Mouse (Mus musculus) adrenal gland, postnatal 4 days (tissue): ENCODE results near the gene Btnl9. TPM values are rescaled to one million over a fixed set of nuclear protein-coding genes. Genes with fewer than 3 reads are reported as not detected.
"Not testable (repeated sequence)": the region's sequence is repeated elsewhere in the genome, so short reads cannot be mapped to it uniquely, and the experiment has no call there.

Source experiments
- DNase-seq, 2 experiments: peaks; one replicate each; pipeline ENCODE4 v3.0.0; 2021 to 2022; ENCODE audit warnings: low spot score in 2 of 2, mixed read lengths in 2 of 2
- long read RNA-seq, 2 experiments: library from polyadenylated mRNA; stranded (forward); transcript quantifications; one replicate each; pipeline ENCODE4 v2.0.0; 2021
- total RNA-seq, 2 experiments: library from RNA; stranded (reverse); gene quantifications; 2 replicates each; pipeline ENCODE4 v1.2.3; 2021

Gene Btnl9
- total RNA-seq, result 10 to 100 TPM; 15.6 to 16.7 TPM
- long read RNA-seq, experiment 1, full-length matches to known transcripts, result 2 of 4 reads
- long read RNA-seq, experiment 1, partial matches to known transcripts, result 1 of 4 reads
- long read RNA-seq, experiment 1, other reads (novel, unspliced or antisense), result 1 of 4 reads
- long read RNA-seq, experiment 2, full-length matches to known transcripts, result 3 of 10 reads
- long read RNA-seq, experiment 2, partial matches to known transcripts, result 1 of 10 reads
- long read RNA-seq, experiment 2, other reads (novel, unspliced or antisense), result 6 of 10 reads

DNA sequence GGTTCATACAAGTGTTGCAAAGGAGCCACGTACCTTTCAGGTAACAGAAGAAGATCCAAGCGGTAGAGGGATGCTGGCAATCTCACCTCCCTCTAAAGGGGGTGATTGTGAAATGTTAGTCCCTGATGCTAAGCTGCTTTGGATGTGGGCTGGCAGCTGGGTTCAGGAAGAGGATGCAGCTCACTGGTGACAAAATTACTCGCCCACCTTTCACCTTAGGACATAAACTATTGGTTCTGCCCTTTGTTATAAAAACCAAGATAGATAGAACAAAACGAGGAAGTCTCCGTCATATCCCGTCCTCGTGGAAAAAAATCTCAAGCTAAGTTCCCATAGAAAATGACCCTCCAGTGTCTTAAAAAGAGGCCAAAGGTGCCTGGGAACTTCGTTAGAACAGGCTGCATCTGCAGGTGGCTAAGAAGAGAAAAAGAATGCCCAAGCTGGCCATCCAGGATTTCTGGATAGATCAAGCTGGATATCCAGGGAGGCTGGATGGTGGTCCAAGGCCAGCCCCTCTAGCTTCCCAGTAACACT is at the start of gene Btnl9:
Btnl9 (minus strand) TSS at position 205 of the 534 bp plus-strand sequence.
- no peak for DNase-seq

DNA sequence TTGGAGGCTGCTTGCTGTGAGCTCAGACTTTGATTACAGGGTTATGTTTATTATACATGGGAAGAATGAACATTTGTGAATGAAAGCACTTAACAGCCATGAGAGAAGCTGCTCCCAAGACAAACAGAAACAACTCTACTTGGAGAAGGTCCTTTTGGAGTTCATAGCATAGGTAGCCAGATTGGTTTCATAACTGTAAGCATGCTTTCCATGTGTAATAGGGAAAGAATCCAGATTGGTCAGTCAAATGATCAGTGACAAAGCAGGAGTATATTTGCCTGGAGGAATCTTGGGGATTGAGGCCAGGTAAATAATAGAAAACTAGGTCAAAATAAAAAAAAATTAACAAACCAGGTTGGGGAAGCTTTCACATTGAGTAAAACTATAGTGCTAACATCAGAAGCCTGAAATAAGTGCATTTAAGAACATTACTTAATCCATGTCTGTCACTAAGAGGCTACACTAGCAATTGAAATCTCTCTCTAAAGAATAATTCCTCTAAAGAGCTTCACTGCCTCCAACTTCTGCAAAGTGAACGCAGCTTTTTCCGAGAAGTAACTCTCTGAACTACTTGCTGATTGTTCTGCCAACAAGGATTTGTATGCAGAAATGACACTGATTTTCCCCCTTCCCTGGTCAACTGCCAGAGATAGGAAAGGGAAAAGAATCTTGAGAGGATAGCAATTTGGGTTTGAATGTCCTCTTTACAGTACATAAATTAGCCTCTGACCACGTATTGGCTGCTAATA is 48.7 kb upstream of the Btnl9 start:
- no peak for DNase-seq

DNA sequence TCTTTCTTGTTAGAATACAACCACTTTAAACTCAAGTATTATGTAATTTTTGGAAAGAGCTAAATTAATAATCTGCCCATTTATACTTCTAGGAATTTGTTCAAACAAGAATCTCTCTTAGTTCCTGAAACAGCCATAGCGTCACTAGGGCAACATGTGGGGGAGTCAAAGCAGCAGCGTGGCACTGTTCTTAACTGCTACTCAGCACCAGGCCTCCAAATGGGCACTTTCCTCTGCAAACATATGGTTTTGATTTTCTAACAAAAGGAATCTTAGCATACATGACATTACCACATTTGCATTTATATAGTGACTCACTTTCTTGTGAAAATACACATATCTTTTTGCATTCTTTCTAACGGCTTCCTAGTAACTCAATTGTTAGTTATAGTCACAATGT is 45.8 kb upstream of the Btnl9 start:
- no peak for DNase-seq

DNA sequence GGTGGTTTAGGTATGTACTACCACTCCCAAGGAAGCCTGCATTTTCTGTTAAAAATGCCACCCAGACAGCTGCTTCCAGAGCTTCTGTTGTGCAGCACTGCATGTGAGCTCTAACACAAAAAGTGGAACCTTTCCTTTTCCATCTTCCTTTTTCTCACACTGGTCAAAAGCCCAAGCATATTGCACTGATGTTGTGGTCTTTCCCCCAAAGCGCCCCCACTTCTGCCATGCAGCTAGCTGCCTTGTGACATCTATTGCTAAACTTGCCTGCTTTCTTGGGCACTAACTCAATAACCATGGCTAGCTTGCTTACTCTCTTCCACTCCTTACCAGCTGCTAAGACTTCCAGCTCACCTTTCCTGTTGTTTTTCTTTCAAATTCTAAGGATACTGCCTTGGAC is 37.5 kb upstream of the Btnl9 start:
- DNase-seq, result no peak

- no peak for DNase-seq
Observed at GRCm38 (mm10) chr11:49219271-49219670, 32.3 kb upstream of the Btnl9 start.

- DNase-seq, result no peak
Observed at GRCm38 (mm10) chr11:49213505-49213904, 26.5 kb upstream of the Btnl9 start.

GRCm38 (mm10) chr11:49212577-49212976 is 25.6 kb upstream of the Btnl9 start:
- DNase-seq, result no peak

GRCm38 (mm10) chr11:49207495-49207894 is 20.5 kb upstream of the Btnl9 start:
- DNase-seq, result no peak

GRCm38 (mm10) chr11:49205080-49205590 is 18.2 kb upstream of the Btnl9 start:
- no peak for DNase-seq

GRCm38 (mm10) chr11:49203771-49204497 is 17.0 kb upstream of the Btnl9 start:
- DNase-seq, result no peak

DNA sequence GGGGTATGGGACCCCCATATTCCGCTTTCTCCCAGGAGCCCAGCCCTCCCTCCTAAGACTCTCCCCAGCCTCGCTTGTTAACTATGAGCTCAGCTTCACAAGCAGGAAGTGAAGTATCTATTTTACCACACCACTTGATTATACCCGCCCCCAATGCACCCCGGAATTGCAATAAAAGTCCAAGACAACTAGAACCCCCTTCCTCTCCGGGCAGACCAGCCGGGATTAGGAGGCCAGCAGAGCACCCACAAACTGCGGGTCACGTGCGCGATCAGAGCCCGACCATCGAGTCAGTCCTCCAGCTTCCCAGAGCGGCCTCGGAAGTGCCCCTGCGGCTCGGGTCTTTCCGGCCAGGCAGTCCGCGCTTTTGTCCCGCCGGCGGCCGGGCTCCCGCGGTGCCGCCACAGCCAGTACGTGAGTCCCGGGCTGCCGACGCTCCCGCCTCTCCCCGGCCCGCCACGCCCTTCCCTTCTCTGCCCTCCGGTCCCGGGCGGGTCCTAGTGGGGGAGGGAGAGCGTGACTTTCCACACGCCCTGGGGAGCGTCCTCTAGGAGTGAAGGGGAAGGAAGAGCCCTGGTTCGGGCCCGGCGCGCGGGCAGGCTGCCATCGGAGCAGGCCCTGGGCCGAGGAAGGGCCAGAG is 16.3 kb upstream of the Btnl9 start, which contains the start of gene Zfp62:
Zfp62 (plus strand) TSS at position 164 of the 640 bp plus-strand sequence.
- peak; percentile 88 to 89 for DNase-seq

GRCm38 (mm10) chr11:49202523-49203061 is 15.6 kb upstream of the Btnl9 start:
- DNase-seq, result peak in 1 of 2 experiments; percentile 7

DNA sequence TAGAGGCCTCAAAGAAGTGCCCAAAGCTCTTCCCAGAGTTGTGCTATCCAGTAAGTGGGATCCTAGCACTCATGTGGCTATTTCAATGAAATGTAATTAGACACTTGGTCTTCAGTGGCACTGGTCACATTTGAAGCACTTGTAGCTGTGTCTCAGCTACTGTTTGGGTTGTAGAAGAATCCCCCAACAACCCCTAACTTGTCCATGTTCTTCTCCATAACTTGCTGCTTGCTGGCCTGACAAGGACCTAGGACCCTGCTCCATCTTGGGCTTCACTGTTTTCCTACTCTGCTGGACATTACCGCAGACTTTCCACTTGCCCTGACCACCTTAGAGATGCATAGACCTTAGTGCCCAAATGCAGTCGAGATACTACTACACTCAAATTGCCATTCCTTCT is 15.1 kb upstream of the Btnl9 start:
- DNase-seq, result no peak

- no peak for DNase-seq
Observed at GRCm38 (mm10) chr11:49201142-49201541, 14.2 kb upstream of the Btnl9 start.

DNA sequence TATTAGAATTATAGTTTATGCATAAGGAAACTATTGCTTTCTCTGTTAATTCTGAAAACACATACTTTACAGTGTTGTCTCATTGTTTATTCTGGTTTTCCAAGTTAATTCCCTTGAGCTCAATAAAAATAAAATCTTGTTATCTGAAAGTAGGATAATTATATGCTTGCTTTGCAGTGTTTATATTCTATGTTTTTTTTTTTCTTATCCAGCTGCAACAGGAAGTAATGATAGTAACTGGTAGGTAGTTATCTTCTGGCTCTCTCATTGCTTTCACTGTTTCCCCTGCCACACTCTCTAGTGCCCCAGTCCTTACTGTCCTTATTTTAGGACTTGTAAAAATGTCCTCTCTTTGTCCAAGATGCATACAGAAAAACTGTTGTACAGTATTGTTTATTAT is 13.7 kb upstream of the Btnl9 start:
- DNase-seq, result no peak

DNA sequence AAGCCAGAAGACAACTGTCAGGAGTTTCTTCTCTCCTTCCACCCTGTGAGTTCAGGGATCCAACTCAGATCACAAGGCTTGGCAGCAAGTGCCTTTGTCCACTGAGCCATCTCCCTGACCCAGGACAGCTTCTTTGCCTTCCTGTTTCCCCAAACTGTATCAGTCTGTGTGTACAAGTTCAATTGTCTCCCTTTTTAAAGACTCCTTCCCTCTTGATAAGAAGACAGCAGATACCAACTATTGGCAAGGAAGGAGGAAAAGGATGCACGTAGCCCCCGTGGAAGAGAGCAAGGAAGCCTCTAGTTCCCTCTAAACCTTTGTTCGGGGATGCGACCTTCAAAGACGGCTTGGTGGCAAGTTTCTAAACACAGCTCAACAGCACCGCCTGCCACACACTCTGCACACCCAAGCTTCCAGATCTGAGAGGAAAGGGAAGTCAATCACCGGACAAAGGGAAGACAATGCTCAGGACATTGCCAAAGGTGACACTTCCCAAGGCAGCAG is 8.9 kb upstream of the Btnl9 start:
- DNase-seq, result no peak

- not testable (repeated sequence) for DNase-seq
Observed at GRCm38 (mm10) chr11:49194771-49195170, 7.8 kb upstream of the Btnl9 start.

- DNase-seq, result no peak
Observed at GRCm38 (mm10) chr11:49191083-49191482, 4.1 kb upstream of the Btnl9 start.

- DNase-seq, result peak in 1 of 2 experiments; percentile 31
Observed at GRCm38 (mm10) chr11:49189737-49190136, 2.8 kb upstream of the Btnl9 start.

- DNase-seq, result no peak
Observed at GRCm38 (mm10) chr11:49187701-49188100, 742 bp upstream of the Btnl9 start.
